Mouse (Mus musculus) heart, postnatal 0 days (tissue): ENCODE measurements at regions not wholly inside any gene's neighbourhood (a gene's known extent, or its start where the extent isn't known, plus 50 kb on each side); places are given as distances from the start of the nearest gene placed in this dataset.

ENCODE experiments used
- CTCF ChIP-seq: IDR thresholded peaks from 2 replicates; pipeline ENCODE4 v1.5.1; 2016; ENCODE audit warnings: antibody characterized with exemption, control low read depth, low read depth
- EP300 ChIP-seq: IDR thresholded peaks from 2 replicates; pipeline ENCODE4 v1.6.1; 2016; ENCODE audit warnings: antibody characterized with exemption, low read depth

DNA sequence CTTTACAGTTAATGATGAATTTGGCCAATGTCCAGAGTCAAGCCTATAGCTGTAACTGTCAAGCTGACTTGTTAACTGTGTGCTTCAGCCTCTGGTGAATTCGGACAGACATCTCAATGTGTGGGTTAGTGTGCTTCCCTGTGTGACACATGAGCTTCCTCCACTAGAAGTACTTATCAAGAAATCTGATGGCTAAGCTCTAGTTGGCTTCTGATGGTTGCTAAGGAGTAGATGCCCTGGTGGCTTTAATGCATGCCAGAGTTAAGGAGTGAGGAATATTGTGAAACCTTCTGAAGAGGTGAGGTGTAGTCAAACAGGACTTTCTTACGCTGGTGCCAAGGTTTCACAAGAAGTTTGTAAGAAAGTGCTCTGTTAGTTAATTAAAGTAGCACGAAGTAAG, 208.1 kb upstream of the Tet2 start:
- no peak for TF ChIP-seq EP300
- no peak for TF ChIP-seq CTCF
